Mouse (Mus musculus) limb, embryonic 11.5 days (tissue): ENCODE data around the gene Calr4. TPM values are rescaled to one million over a fixed set of nuclear protein-coding genes. Genes with fewer than 3 reads are reported as not detected.

ENCODE experiments used
- ATAC-seq: fragments of 200-750 bp; cut with Nextera tagmentation; 2 replicates; pipeline ENCODE4 v1.8.0; 2017; ENCODE audit warnings: low read depth; ENCODE audit not compliant: insufficient number of reproducible peaks, low FRiP score, low TSS enrichment
- DNase-seq: peaks from one replicate; pipeline ENCODE4 v3.0.0-alpha.2; 2015; ENCODE audit warnings: low spot score
- H3K27ac ChIP-seq: fragments of 300-500 bp; sonication (generic); replicated peaks from 2 replicates; pipeline ENCODE4 v1.5.1; 2014; ENCODE audit warnings: low read depth, mild to moderate bottlenecking, low read length
- H3K27me3 ChIP-seq: fragments of 300-500 bp; sonication (generic); 2 replicates; pipeline ENCODE4 v1.6.1; 2014; ENCODE audit warnings: mild to moderate bottlenecking, low read length, mixed read lengths; ENCODE audit not compliant: control insufficient read depth, insufficient read depth
- H3K36me3 ChIP-seq: fragments of 300-500 bp; sonication (generic); 2 replicates; pipeline ENCODE4 v1.6.1; 2014; ENCODE audit warnings: mild to moderate bottlenecking, low read length, moderate library complexity, mixed read lengths; ENCODE audit not compliant: control insufficient read depth, insufficient read depth
- H3K4me1 ChIP-seq: fragments of 300-500 bp; sonication (generic); 2 replicates; pipeline ENCODE4 v1.6.1; 2014; ENCODE audit warnings: low read length, mixed read lengths; ENCODE audit not compliant: control insufficient read depth, insufficient read depth
- H3K4me2 ChIP-seq: fragments of 300-500 bp; sonication (generic); 2 replicates; pipeline ENCODE4 v1.6.1; 2014; ENCODE audit warnings: low read depth, mild to moderate bottlenecking, moderate library complexity; ENCODE audit not compliant: severe bottlenecking
- H3K4me3 ChIP-seq: fragments of 300-500 bp; sonication (generic); 2 replicates; pipeline ENCODE4 v1.5.1; 2014; ENCODE audit warnings: low read depth, low read length
- H3K9ac ChIP-seq: fragments of 300-500 bp; sonication (generic); 2 replicates; pipeline ENCODE4 v1.6.1; 2014; ENCODE audit warnings: mild to moderate bottlenecking, low read length
- H3K9me3 ChIP-seq: fragments of 300-500 bp; sonication (generic); 2 replicates; pipeline ENCODE4 v1.6.1; 2016; ENCODE audit warnings: low read length; ENCODE audit not compliant: control insufficient read depth
- WGBS: fragments of 180-500 bp; shearing (Covaris S2); extraction: QIAGEN DNeasy Blood & Tissue Kit; methylation state at CpG from one replicate; pipeline ENCODE4 v1.1.7; 2014; 5-methylcytosine and 5-hydroxymethylcytosine counted together
- polyA plus RNA-seq: library from polyadenylated mRNA; unstranded; fragments of >200 nt; fragmentation: Nextera tagmentation; extraction: Ambion mirVana; gene quantifications from 2 replicates; pipeline ENCODE4 v1.2.1, GENCODE M21; 2014

Calr4 gene
- polyA plus RNA-seq, result not detected in 2 replicates

DNA sequence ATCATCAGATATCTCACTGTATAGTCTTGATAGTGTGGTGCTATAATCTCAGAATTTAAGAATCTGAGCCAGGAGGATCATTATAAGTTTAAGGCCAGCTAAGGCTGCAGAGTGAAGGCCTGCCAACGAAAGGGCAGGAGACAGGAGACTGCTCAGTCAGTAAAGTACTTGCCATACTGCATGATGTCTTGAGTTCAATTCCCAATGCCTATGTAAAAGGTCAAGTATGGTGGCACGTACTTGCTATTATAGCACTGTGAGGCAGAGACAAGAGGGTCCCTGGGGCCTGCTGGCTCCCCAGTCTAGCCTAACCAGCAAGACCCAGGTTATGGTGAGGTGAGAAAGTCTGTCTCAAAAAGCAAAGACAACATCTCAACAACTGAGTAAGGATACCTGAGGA lies at the start of gene Calr4:
TSS of gene Calr4 (plus strand) at position 301 of the 400 bp plus-strand sequence.
- ATAC-seq, result no peak

DNA sequence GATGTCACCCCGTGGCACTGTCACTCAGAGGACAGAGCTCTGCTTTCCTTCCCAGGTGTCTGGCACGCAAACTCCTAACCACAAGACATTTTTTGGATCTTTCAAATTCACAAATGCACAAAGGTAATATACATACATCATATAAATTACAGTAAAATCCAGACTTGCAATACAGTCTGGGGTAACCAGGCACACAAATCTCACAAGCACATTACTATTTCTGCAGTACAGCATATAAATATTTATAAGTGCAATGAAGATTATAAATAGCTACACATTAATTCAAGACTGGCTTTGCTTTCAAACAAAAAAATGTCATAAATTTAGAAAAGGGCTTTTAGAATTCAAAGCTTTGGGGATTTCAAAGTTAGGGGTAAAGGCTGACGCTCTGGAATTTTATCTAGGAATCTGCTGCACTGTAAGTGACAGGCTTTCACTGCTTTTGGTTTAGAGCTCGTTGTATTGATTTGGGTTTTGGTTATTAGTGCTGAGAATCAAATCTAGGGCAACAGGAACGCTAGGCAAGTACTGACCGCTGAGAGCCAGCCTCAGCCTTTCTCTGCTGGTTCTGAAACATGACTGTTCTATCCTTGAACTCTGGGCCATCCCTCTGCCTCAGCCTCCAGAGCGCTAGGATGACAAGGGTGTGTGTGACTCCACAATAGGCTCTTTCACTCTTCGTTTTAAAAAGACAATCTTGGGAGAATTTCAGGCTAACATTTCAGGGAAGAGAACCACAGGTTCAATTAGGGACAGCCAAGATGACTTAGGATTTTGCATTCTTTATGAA lies 48.5 kb upstream of the Calr4 start:
- WGBS, result 91% methylated on average over 8 of the region's 8 CpGs
- H3K9ac ChIP-seq, result no peak overlapping the region

More for the DNA sequence above, at the start of gene Calr4:
- no peaks in the 10 kb centered on the region for H3K27me3 ChIP-seq
- 85% methylated on average over 2 of the region's 2 CpGs for WGBS
- H3K4me3 ChIP-seq, result no peak within 1 kb of the TSS
- H3K27ac ChIP-seq, result no peak within 1 kb of the TSS
- DNase-seq, result no peak
- no peaks in the 10 kb centered on the region for H3K9me3 ChIP-seq
- H3K9ac ChIP-seq, result no peak within 1 kb of the TSS
- H3K4me1 ChIP-seq, result no peaks in the 10 kb centered on the region
- H3K4me2 ChIP-seq, result no peak within 1 kb of the TSS
- no peaks in the 10 kb centered on the region for H3K36me3 ChIP-seq

DNA sequence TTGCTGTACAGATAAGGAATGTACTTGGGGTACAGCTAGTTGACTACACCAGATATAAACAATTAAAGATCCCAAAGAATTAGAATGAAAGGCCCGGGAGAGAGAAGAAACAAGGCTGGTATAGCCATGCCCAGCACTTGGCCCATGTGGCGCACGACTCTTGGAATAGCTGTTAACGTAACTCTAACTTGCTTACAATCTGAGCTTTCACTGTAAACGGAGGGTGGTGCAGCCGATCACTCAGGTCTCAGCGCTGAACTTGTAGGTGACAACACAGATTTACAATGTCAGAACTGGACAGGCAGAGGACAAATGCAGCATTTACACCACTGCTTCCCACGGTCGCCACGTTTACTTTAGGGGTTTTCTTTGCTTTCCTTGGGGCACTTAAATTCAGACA lies 42.7 kb upstream of the Calr4 start:
- DNase-seq (no peak), ATAC-seq (no peak)
- H3K4me2 ChIP-seq, result no peak overlapping the region
- H3K27me3 ChIP-seq, result no peaks in the 10 kb centered on the region
- H3K4me1 ChIP-seq, result no peaks in the 10 kb centered on the region
- H3K36me3 ChIP-seq, result no peaks in the 10 kb centered on the region
- H3K9me3 ChIP-seq, result no peaks in the 10 kb centered on the region
- no peak overlapping the region for H3K4me3 ChIP-seq
- no peak overlapping the region for H3K27ac ChIP-seq
- H3K9ac ChIP-seq, result no peak overlapping the region
- WGBS, result 80% methylated on average over 10 of the region's 10 CpGs

More for the DNA sequence above, 48.5 kb upstream of the Calr4 start:
- H3K4me3 ChIP-seq, result no peak overlapping the region
- H3K9me3 ChIP-seq, result no peaks in the 10 kb centered on the region
- no peak overlapping the region for H3K4me2 ChIP-seq
- no peaks in the 10 kb centered on the region for H3K4me1 ChIP-seq
- no peak overlapping the region for H3K27ac ChIP-seq
- ATAC-seq, result no peak
- H3K36me3 ChIP-seq, result no peaks in the 10 kb centered on the region
- no peak for DNase-seq
- no peaks in the 10 kb centered on the region for H3K27me3 ChIP-seq

DNA sequence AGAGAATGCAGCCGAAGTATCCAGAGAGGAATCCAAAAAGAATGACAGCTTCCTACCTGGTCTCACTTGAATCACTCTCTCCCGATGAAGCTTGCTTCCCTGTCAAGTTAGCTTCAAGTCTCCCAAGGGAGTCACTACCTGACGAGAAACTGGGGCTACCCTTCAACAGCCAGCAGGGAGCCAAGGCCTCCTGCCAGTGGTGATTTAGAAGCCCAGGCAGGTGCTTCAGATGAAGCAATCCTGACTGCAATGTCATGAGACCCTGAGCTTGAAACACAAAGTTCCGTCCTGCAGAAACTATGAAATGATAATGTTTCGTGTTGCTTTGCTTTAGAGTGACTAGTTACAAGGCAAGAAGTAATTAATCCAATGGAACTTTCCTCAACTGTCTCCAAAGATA lies 40.4 kb upstream of the Calr4 start:
- 85% methylated on average over 5 of the region's 5 CpGs for WGBS
- H3K27me3 ChIP-seq, result no peaks in the 10 kb centered on the region
- no peak overlapping the region for H3K4me2 ChIP-seq
- no peak overlapping the region for H3K9ac ChIP-seq
- ATAC-seq (no peak), DNase-seq (no peak)
- H3K36me3 ChIP-seq, result no peaks in the 10 kb centered on the region
- H3K9me3 ChIP-seq, result no peaks in the 10 kb centered on the region
- H3K4me1 ChIP-seq, result no peaks in the 10 kb centered on the region
- H3K27ac ChIP-seq, result no peak overlapping the region
- H3K4me3 ChIP-seq, result no peak overlapping the region

DNA sequence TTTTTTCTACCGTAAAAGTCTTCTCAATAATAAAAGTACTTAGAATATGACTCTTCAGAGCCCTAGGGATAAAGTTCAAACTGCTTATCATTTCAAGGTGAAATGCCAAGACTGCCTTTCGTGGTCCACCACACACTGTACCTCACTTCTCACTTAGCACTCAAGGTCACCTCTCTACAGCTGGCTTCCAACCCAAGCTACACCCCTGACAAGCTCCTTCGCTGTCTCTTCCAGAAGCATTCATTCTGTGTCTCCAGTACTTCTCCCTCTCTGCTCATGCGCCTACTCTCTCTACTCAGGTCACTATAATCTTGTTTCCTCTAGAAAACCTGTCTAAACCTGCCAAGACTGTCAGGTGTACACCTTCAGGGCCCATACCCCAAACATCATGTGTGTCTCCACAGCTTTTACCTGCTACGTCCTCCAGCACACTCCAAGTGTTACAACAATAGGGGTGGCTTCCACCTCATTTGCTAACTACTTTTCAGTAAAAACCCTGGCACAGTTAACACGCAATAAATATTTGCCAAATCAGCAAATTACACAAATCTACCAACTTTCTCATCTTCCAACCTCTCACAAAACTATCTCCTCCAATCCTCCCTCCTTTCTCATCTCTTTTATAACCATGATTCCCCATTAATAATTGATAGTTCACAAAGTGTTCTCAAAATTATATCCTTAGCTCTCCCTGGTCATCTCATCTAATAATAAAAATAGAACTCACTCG lies 38.2 kb upstream of the Calr4 start:
- H3K27ac ChIP-seq, result no peak overlapping the region
- DNase-seq, result no peak
- no peaks in the 10 kb centered on the region for H3K36me3 ChIP-seq
- no peak overlapping the region for H3K9ac ChIP-seq
- no peak overlapping the region for H3K4me2 ChIP-seq
- H3K4me1 ChIP-seq, result 0 out of 2 replicates have a peak, but pooled peaks cover 2% of the 10 kb centered on the region
- no peak overlapping the region for H3K4me3 ChIP-seq
- ATAC-seq, result no peak
- no peaks in the 10 kb centered on the region for H3K27me3 ChIP-seq
- 89% methylated on average over 7 of the region's 7 CpGs for WGBS
- no peaks in the 10 kb centered on the region for H3K9me3 ChIP-seq

DNA sequence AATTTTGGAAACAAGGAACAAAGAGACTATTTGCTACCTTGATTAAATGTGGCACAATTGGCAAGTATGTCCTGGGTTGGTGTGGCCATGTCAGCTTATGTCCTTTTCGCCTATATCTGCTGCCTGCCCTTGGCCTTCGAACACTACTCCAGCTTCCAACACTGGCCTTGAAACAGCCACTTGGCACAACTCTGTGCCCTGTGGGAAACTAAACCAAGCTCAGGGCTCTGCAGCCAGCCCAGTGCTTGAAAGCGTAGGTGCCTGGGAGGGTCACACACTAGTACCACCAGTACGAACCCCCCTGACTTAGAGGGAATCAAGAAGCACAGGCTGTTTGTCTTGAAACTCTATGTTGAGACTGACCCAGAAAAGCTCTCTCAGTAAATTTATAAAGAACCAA lies 35.2 kb upstream of the Calr4 start:
- no peak overlapping the region for H3K27ac ChIP-seq
- WGBS, result 96% methylated on average over 4 of the region's 4 CpGs
- no peak overlapping the region for H3K4me2 ChIP-seq
- H3K9ac ChIP-seq, result no peak overlapping the region
- H3K4me1 ChIP-seq, result 0 out of 2 replicates have a peak, but pooled peaks cover 2% of the 10 kb centered on the region
- no peaks in the 10 kb centered on the region for H3K27me3 ChIP-seq
- ATAC-seq (no peak), DNase-seq (no peak)
- no peaks in the 10 kb centered on the region for H3K9me3 ChIP-seq
- no peak overlapping the region for H3K4me3 ChIP-seq
- H3K36me3 ChIP-seq, result no peaks in the 10 kb centered on the region

DNA sequence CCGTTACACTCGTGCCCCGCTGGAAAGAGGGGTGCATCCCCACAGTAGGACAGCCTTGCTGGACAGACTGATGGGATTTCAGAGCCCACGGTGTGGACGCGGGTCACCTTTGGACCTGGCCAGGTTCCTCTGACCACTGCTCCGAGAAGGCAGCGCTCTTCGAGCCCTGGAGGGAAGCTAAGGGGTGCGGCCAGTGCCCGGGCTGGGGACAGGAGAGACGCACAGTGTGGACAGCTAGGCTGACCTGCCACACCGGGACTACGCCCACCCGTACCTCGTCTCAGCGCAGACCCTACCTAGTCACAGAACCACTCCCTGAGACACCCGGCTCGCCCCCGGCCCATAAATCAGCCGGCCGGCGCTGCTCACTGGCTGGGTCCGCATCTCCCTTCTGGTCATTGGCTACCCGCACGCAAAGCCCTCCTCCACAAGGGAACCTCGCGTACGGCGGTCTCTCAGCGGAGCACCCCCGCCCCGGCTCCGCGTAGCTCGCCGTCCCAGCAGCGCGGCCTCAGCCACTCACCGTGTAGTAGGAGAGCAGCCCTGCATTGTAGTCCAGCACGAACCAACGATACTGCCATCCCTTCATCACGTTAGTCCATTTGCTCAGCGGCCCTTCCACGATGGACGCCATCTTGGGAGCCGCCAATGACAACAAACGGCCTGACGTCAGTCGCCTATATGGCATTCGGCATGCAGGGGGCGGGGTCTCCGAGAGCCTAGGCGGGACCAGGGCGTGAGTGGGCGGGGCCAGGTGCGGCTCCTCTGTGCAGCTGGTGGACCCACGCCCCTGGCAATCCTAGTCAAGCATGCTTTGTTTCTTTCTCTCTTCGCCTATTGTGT lies 32.5 kb upstream of the Calr4 start, which contains the start of gene Osbpl9:
TSS of gene Osbpl9 (minus strand) at position 691 of the 843 bp plus-strand sequence.
- H3K4me1 ChIP-seq, result 0 out of 2 replicates have a peak, but pooled peaks cover 2% of the 10 kb centered on the region
- no peaks in the 10 kb centered on the region for H3K9me3 ChIP-seq
- H3K36me3 ChIP-seq, result no peaks in the 10 kb centered on the region
- DNase-seq (peak; percentile 100), ATAC-seq (peak; percentile 99)
- WGBS, result under 1% methylated on average over 59 of the region's 59 CpGs
- H3K27ac ChIP-seq, result peak within 1 kb of the TSS; percentile 57; the same call in 1 of the 2 replicates
- H3K4me2 ChIP-seq, result peak within 1 kb of the TSS; percentile 72
- H3K9ac ChIP-seq, result peak within 1 kb of the TSS; percentile 65
- no peaks in the 10 kb centered on the region for H3K27me3 ChIP-seq
- H3K4me3 ChIP-seq, result peak within 1 kb of the TSS; percentile 71

DNA sequence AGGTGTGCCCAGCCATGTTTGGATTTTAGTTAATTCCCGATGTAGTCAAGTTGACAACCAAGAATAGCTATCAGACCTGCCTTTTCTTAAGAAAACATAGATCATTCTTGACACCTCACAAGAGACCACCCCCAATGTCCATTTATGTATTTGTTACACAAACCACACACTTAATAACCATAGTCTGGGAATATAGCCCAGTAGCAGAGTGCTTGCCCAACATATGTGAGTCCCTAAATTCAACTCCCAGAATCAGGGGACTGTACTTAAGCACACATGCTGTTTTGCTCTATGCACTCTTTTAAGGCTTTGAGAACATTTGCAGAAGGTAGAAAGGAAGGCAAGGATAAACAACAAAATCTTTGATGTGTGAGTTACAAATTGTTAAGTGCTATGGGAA lies 30.4 kb upstream of the Calr4 start:
- DNase-seq (no peak), ATAC-seq (no peak)
- 97% methylated on average over 1 of the region's 1 CpGs for WGBS
- no peak overlapping the region for H3K4me2 ChIP-seq
- no peak overlapping the region for H3K9ac ChIP-seq
- no peaks in the 10 kb centered on the region for H3K36me3 ChIP-seq
- no peaks in the 10 kb centered on the region for H3K9me3 ChIP-seq
- H3K4me1 ChIP-seq, result 0 out of 2 replicates have a peak, but pooled peaks cover 2% of the 10 kb centered on the region
- H3K4me3 ChIP-seq, result no peak overlapping the region
- no peak overlapping the region for H3K27ac ChIP-seq
- H3K27me3 ChIP-seq, result no peaks in the 10 kb centered on the region
